Mouse (Mus musculus): Measurements from ENCODE around the gene Spata31d1d.
"Not testable (repeated sequence)": the region's sequence is repeated elsewhere in the genome, so short reads cannot be mapped to it uniquely, and the experiment has no call there.

Gene Spata31d1d

DNA sequence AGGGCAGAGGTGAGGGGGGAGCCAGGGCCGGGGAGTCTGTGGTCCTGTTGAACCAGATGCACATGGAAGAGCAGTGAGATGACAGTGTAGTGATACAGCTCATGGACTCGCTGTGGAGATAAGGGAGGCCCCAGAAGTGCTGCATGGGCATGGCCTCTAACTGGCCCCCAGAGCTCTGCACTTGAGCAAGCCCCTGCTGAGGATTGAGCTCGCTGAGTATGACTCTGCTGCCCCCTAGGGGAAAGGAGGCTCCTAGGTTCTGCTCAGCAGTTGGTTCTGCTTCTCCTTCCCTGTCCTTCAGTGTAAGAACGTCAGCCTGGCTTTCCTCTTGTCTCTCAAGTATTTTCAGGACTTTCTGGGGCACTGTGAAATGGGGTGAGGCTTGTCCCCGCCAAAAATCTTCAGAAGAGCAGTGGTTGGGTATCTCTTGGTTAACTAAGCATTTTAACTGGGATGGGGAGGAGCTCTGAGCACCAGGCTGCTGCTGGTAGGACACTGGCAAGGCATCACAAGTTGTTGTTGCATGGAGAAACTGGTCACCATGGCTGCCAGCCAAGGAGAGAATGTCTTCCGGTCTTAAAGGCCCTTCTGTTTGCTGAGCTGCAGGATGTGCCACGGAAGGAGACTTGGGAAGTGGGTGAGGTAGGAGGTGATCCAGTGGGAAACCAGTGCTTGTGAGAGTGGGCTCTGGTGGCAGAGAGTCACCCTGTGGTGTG is 3.0 kb downstream of the Spata31d1d start:
- DNase-seq, result peak; percentile 79

DNA sequence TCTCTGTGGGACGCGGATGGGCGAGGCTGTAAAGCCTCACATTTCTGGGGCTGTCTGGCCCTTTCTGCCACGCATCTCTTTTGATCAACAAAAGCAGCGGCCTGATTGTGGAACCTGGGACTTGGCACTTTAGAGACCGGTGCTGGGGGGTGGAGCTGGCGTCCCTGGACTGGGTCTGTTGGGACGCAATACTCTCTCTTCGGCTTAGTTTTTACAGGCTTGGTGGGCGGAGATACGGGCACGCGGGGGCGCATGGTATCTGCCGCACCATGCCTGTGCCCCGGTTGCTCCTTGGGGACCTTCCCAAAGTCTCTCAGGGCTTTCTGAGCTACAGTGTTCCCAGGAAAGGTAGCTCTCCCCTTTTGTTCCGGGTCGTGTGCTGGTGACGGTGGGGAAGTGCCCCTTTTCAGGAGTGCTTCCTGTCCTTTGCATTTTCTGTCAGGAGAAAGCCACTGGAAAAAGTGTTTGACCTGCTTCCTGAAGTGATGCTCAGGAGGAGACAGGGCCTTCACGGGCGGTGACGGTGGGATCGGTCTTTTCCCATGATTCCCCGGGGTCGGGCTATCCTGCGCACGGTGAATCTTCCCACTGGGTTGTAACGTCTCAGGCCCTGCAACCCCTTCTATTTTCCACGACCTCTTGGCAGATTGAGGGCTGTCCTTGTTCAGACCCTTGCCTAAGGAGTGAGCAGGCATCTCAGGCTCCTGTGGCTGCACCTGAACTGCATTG is 5.2 kb downstream of the Spata31d1d start:
- DNase-seq, result no peak

GRCm38 (mm10) chr13:59722089-59722488 is 9.5 kb downstream of the Spata31d1d start:
- not testable (repeated sequence) for DNase-seq

- no peak for DNase-seq
These were observed 12.1 kb downstream of the Spata31d1d start for GRCm38 (mm10) chr13:59719475-59719874.

- DNase-seq, result not testable (repeated sequence)
These were observed 12.6 kb downstream of the Spata31d1d start for GRCm38 (mm10) chr13:59718857-59719440.

DNA sequence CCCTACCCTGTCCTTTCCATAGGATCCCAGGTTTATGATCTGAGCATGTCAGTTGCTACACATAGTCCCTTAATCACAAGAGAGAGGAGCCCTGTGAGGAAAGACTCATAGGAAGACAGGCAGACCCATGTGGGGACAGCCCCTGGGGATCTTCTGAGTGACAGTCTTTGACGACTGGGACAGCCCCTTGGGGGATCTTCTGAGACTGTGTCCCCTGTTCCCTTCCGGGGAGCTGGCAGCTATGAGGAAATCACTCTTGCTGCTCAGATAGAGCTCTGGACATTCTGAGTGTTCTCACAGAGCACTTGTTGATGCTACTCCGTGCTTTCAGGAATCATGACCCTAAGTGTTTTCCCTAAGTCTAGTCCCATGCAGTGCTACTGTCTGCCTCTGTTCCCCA is 17.8 kb downstream of the Spata31d1d start:
- no peak for DNase-seq

- not testable (repeated sequence) for DNase-seq
These were observed 19.6 kb downstream of the Spata31d1d start, which contains the start of gene Spata31d1b for GRCm38 (mm10) chr13:59711984-59712383. Spata31d1b (plus strand) TSS chr13:59712284.

- DNase-seq, result no peak
These were observed 21.3 kb downstream of the Spata31d1d start, which contains the start of gene Spata31d1a for GRCm38 (mm10) chr13:59710230-59710629. Spata31d1a (minus strand) TSS chr13:59710330.

- peak; percentile 18 for DNase-seq
These were observed 27.0 kb downstream of the Spata31d1d start for GRCm38 (mm10) chr13:59704562-59704961.

GRCm38 (mm10) chr13:59703514-59703913 is 28.0 kb downstream of the Spata31d1d start:
- DNase-seq, result no peak

GRCm38 (mm10) chr13:59700137-59700536 is 31.4 kb downstream of the Spata31d1d start:
- not testable (repeated sequence) for DNase-seq

DNA sequence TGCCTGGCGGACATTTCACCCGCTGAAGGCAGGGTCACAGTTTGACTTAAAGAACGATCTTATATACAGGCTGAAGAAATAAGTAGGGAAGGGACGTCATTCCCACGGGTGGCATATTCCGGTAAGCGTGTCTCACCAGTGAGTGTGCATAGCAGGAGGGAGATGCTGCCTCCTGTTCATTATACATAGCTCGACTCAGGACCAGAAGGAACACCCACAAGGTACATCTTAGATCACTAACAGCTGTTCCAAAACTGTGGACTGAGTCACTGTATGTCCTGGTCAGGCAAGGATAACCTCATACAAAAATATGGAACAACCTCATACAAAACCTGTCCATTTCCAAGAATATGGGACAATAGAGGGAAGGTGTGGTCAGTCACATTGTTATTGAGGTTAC is 32.4 kb downstream of the Spata31d1d start:
- DNase-seq, result no peak

DNA sequence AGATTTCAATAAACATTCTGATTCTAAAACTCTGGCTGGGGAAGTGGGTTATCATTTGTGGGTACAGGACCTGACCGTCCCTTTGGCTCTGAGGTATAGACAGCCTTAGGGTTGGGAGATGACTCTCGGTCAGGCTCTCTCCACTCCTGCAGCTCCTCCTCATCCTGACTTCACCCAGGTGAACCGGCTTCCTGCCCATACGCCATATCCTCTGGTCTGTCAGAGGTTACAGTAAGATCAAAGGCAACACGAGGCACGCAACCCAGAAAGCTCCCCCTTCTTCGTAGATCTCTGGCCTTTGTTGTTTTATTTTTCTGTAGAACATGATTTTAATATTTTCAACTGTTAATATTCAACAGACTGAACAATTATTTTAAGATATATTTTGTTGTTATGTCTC is 35.8 kb downstream of the Spata31d1d start:
- DNase-seq, result peak; percentile 14

- DNase-seq, result no peak
These were observed 37.5 kb downstream of the Spata31d1d start, which contains the start of gene 4921517D22Rik for GRCm38 (mm10) chr13:59694008-59694407. 4921517D22Rik (minus strand) TSS chr13:59694108.

DNA sequence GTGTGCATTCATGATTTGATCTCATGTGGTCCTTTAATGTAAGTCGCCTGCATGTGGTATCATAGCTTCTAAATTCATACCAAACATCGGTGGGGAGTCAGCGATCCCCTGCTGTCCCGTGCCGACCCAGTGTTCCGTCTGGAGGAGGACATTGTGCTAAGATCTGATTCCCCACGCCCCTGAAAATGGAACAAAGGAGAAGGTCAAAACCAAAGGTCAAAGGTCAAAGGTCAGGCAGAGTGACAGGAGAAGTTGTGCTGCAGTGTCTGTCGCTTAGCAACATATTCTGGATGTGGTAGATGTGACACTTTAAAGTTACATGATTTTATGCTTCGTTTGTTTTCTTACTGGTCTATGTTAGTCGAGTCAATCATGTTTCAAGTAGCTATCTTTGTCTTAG is 40.1 kb downstream of the Spata31d1d start:
- DNase-seq, result no peak

- no peak for DNase-seq
These were observed 41.0 kb downstream of the Spata31d1d start for GRCm38 (mm10) chr13:59690576-59690975.

DNA sequence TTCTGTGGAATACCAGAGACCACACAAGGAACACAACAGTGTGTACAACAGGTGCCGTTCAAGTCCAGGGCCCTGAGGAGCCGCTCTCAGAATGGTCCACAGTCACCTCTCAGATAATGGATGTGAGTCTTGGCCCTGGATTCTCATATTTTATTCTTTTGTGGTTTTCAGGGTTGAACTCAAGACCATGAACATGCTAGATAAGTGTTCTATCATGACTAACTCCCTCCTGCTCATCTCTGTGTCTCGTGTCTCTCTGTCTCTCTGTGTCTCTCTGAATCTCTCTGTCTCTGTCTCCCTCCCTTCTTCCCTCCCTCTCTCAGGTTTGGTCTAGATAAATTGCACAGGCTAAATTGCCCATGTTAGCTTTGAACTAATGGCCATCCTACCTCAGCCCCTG is 41.7 kb downstream of the Spata31d1d start:
- no peak for DNase-seq

DNA sequence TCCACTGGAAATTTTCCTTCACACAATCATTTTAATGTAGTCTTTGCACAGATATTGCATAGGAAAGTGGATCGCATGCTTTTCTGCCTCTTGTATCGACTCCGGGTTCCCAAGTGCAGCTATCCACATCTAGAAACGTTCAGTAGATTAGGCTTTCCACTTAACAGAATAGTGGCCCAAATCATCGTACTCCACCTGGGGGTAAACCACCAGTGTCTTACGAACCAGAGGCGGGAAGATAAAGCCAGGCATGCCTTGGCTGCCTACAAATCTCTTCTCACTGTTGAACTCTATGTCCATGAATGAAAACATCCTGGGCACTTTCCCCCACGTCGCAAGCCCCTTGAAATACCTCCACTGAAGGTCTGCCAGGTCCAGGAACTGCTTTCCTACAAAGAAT is 42.2 kb downstream of the Spata31d1d start:
- DNase-seq, result no peak

DNA sequence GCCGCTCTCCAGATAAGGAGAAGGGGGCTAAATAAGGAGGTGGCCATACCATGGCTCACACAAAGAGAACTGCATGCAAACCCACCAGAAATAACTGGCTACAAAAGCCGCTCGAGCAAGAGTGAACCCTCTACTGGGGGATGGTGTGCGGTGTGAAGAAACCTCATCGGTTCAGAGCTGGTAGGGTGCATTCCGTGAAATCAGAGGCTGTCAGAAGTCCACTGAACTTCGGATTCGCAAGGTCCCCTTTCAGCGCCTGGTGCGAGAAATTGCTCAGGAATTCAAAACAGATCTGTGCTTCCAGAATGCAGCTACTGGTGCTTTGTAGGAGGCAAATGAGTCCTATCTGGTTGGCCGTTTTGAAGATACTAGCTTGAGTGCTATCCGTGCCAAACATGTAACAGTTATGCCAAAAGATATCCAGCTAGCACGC is 43.2 kb downstream of the Spata31d1d start:
- DNase-seq, result no peak

- no peak for DNase-seq
These were observed 46.3 kb downstream of the Spata31d1d start for GRCm38 (mm10) chr13:59685236-59685635.

DNA sequence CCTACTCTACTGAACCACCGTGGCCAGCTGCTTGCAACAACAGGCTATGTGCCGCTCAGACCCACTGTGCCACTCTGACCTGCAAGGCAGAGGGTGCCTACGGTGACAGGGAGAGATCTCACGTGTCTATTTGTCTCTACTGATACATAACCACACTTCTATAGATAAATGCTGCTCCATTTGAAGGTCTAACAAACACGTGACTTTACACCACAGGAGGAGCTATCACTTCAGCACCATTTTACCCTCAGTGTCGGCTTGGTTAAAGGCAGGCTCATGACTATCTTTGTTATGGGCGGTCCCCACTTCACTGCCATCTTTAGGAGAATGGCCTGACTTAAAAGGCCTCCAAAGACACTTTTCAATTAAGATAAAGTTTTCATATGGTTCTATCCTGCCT is 48.9 kb downstream of the Spata31d1d start:
- no peak for DNase-seq

- no peak for DNase-seq
These were observed 51.6 kb downstream of the Spata31d1d start for GRCm38 (mm10) chr13:59679908-59680307.

GRCm38 (mm10) chr13:59679306-59679705 is 52.2 kb downstream of the Spata31d1d start:
- DNase-seq, result no peak

Measured in thymus, postnatal 25 days (tissue).